Mouse (Mus musculus) frontal cortex, adult 2 months (tissue): ENCODE measurements around the gene Eif3k. TPM values are rescaled to one million over a fixed set of nuclear protein-coding genes. Genes with fewer than 3 reads are reported as not detected.

Source experiments
- DNase-seq, 2 experiments: peaks; one replicate each; pipeline ENCODE4 v3.0.0; 2022; ENCODE audit warnings: low spot score in 1 of 2; ENCODE audit errors: extremely low spot score in 1 of 2
- polyA plus RNA-seq: library from polyadenylated mRNA; depleted of rRNA; stranded (reverse); fragments of >200 nt; gene quantifications from 2 replicates; pipeline ENCODE4 v1.2.3, GENCODE M21; 2012

The Eif3k gene
- polyA plus RNA-seq, 1 experiment, result 311 TPM

DNA sequence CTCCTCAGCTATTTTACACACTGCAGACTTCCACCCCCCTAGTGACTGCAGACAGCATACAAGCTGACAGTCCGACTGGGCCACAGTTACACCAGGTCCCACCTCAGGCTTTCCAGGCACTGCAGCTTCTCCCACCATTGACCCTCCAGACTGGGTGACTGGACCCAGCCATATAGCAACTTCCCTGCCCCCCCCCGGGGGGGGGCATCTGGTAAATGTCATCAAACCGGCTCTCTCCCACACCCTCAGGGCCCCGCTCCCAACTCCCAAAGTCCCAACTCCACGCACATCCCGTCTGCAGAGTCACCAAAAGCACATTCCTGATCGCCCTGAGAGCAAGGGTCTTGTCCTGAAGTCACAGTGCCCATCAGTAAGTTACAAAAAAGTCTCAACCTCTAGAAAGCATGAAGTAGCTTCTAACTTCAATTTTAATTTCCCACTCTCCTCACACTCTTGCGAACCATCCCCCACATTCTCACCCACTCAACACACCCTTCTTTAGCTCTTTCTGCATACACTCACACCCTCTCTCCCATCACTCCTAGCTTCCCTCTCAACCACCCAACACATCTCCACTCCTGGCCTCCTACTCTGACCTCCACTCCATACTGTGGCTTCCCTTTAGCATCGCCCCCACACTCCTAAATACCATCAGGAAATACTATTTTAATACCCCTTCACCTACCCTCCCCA, 21.2 kb downstream of the Eif3k start:
- peak in 1 of 2 experiments; percentile 59 for DNase-seq

DNA sequence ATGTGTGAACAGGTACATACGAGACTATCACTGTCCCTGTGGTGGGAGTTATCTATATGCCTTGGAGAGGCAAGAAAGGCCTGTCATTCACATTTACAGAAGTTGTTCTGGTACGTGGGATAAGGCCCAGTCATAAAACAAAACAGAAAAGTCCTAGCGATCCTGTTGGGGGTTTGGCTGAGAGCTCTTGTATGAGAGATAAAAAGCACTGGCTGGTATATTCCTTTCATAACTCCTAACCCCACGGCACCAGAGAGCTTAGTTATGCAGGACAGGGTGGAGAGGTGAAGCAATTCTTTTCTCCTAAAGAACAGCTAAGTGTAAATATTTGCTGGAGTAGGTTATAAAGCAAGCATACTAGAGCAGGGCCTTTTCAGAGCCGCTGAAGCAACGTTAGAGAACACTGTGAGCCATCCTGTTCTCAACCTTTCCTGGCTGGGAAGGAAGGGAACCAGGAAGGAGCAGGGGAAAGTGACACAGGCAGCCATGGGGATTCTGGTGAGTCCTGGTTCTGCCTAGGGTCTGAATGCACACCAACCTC, 22.1 kb downstream of the Eif3k start:
- no peak for DNase-seq

DNA sequence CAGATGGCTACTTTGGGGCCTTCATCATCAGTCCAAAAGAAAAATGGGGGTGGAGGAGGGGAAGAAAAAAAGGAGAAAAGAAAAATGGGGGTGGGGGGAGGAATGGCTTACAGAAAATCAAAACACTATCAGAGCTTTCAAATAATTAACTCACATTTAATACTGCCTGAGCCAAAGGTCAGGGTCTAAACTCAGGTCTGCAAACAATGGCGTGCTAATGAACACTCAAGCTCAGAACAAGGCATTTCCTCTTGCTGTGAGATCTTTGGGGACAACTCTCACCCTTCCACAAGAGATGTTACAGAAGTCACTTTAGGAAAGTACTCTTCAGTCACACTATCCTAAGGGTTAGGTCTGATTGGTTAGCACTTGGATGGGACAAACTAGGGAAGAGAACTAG, 22.9 kb downstream of the Eif3k start:
- DNase-seq, result no peak

DNA sequence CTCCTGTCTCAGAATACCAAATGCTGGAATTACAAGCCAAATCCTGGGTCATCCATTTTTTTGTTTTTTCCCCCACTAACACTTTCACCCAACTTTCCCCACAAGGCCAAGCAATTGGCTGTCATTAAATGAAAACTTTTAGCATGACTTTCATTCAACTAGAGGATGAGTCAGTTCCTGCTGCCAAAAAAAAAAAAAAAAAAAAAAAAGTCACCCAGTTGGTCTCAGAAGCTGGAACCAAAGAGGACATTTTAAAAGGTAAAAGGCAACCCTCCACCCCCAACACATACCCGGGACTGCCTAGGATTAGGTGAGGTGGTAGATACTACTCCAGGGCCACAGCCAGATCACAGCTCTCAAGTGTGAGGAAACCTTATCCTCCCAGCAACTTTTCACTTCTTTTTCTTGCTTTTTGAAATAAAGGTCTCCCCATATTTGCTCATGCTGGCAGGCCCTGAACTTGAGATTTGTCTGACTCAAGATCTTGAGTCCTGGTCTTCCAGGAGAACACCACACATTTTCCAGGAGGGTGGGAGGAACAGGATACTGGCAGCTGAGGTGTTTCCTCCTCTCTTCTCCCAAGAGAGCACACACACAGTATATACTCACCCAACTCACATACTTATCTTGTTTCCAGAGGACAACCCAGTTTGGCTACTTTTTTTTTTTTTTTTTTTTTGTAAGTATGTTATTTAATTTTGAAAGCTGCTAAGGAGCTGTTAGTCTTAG, 23.5 kb downstream of the Eif3k start:
- DNase-seq, result no peak

DNA sequence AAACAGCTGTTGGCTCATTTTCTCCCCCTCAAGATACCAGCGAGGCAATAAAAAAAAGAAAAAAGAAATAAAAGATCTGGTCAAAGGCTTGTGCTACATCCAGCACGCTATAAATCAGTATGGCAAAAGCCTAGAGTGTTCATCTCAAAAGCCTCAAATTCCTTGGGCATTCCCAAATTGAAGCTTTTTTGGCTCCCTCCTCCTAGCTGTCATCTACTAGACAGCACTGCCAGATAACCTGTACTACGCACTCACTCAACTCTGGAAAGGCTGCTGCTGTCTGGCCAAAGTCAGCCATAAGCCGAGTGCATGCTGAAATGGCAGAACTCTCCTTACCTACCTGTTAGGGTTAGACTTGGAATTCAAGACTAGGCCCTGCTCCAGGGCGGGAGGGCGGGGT, 24.4 kb downstream of the Eif3k start:
- DNase-seq, result no peak

DNA sequence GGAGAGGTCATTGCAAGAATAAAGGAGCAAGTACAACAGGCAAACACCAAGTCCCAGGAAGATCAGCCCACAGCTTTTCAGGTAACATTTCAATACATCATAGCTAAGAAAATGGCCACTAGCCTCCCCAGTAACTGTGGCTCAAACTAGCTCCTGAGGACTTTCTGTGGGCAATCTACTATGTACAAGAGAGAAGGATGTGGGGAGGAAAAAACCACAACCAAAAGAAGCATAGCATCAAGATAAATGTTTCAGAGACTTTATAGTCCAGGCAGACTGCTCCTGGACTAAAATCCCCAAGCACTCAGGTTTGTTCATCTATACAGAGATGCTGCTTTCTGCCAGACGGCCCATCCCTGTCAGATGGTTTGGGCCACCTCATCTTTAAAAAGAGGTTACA, 25.4 kb downstream of the Eif3k start:
- no peak for DNase-seq

DNA sequence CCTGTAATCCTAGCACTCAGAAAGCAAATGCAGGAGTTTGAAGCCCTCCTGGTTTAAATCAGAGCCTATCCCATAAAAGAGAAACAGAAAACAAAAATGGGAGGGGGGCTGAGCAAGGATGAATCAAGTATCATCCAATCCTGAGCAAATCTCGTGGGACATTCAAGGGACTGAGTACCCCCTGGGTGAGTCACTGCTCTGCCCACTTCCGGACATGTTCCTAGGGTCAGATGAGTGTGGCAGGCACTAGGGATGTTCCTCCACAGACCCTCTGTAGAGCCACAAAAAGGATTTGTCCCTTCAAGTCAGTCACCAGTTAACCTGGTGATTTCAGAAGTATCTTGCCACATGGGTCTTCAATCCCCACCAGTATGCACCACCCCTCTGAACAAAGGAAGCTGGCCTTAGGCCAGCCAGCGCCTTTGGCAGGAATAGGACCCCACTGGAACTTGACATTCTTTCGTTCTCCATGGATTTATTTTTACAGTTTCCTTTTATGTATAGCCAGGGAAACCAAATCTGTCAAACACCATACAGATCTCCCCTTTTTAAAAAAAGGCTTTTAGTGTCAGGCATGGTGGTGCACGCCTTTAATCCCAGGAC, 26.3 kb downstream of the Eif3k start:
- DNase-seq, result no peak

DNA sequence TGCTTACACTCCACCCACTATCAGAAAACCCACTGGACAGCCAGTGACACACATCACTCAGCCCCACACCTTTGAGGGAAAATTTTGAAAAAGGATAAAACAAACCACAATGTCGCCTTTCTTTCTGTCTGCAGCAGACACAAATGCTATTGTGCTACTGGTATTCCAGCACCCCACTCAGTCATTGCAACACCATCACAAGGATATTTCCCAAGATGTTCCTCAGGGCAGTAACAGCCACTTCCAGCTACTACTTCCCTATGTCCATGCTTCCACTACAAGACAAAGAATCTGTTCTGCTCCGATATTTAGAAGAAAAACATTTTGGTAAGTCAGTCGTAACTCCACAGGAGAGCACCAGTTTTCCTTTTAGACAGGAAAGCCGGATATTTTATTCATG, 26.9 kb downstream of the Eif3k start:
- DNase-seq, result no peak

DNA sequence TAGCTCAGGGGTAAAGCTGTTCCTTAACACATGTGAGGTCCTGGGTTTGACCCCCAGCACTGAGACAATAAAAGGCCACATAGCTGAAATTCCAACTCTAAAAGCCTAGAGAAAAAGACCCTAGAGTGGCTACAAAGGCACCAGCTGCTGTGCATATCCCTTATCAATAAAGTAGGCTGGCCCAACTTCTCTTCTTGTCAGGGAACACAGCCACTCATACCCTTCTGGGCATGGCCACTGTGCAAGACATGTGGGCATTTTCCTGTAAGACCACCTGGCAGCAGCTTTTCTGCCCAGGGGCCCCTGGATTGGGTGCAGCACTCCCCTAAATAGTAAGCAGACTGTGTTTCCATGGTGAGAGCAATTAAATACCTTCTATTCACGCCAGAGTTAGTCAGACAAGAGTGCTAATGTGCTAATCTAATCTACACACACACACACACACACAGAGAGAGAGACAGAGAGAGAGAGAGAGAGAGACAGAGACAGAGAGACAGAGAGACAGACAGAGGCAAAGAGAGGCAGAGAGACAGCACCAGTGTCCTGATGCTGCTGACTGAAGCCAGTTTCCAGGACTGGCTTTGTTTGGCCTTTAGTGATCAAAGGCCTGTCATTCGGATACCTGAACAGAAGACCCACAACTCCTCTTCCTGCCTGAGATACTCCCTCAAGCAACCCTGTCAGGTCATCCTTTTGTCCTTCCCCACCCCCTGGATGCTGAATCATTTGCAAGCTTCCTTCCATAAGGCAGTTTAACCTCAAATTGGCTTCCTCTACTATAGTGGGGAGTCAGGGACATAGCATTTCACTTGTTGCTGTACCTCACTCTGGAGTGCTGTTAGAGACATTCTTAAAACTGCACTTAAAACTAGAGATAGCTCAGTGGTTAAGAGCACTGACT, 27.9 kb downstream of the Eif3k start:
- no peak for DNase-seq

DNA sequence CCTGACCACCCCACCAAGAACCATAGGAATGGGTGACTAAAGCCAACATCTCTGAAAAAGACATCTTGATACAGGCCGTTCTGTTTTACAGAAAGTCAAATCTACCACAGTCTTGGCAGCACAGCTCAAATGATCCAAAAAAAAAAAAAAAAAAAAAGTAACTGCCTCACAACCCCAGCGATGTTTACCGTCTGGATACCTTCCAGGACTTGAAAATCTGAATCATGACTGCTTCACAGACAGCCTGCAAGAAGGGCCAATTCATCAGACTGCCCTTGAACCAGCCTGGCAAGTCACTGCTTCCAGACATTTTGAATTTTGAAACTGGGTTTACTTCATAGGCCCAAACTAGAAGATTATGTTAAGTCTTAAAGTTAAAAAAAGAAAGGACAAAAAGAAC, 28.9 kb downstream of the Eif3k start:
- DNase-seq, result peak in 1 of 2 experiments; percentile 58

DNA sequence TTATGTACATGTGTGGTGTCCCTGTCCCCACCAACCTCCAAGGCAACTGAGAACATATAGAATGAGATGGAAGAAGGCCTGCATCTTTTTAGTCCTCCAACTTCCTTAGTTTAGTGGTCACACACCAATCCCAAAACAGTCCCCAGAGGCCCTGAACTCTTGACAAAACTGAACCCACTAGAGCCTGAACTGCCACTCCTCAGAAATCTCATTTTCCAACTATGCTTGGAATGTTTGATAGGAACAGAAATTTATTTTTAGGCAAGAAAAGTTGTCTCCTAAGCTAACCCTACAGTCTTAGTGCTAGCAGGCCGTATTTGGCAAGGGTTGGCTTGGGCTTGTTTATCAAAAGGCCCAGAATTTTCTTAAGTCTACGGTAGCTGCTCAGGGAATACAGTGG, 29.9 kb downstream of the Eif3k start:
- no peak for DNase-seq

DNA sequence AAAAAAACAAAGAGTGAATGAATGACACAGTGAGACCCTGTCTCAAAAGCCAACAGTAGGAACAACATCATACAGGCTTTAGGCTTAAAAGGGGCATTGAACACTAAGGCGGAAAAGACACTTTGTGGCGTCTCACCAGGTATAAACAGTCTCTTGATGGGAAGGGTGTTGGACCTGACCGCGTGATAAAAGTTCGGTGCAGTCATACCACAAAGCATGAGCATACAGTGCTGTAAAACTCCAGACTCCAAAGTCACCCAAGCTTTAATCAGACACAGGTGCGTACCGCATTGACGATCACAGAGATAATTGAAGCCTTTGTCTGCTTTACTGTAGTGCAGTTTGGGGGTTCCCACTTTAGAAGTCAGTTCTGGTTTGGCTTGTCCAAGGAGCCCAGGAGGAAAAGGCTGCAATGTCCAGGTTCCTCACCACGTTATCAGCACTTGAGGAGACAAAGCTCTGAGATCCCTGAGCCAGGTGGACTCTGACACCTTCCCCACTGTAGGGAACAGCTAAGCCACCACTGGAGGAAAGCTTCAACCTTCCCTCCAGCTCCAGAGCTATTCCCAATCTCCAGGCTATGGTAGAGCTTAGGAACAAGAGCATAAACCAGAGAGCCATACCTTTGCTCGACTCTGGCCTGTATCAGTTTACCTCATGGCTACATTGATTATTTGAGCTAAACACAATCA, 31.2 kb downstream of the Eif3k start:
- DNase-seq, result no peak

DNA sequence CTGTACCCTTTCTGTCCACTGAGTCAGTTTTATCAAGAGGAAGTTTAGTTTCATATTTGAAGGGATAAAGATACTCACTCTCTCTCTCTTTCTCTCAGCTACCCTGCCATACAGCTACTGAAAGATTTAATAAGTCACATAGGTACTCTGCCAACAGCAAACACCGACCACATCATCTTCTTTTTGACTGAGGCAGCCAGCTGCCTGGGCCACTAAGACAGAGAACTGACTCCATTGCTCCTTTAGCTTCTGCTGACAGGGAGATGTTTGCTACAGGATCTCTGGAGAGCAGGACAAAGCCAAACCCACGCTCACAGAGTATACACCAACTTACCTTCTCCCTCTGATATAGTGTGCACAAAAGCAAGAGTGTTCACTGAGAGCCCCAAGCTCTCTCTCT, 32.4 kb downstream of the Eif3k start:
- no peak for DNase-seq

DNA sequence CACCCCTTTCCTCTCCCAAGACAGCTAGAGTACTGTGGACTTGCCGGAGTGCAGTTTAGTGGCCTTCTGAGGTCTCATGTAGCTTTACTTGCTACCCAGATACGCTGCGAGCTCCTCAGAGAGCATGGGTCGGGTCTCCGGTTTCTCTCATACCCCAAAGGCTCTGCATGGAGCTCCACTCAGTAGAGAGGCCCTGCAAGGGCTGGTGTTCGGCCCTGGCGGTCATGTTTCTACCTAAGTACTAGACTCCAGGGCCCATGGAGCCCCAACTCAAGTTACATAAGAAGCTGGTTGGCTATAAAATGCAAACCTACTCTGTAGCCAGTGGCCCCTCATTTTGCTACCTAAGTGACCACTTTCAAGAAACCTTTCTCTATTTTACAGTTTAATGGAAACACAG, 32.9 kb downstream of the Eif3k start:
- DNase-seq, result no peak

DNA sequence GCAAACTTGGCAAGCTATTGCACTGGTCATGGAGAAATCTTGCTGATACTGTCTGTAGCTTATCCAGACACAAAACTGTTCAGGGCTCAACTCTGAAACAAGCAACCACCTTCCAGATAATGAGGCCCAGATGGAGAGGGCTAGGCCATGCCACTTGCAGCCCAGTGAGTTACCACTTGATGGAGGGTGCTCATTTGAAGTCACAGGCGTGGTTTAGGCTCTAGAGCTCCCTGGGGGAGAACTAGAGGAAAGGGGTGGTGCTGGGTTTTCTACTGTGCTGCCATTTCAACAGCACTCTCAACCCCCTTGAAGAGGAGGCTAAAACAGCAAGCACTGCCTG, 35.4 kb downstream of the Eif3k start:
- DNase-seq, result no peak

DNA sequence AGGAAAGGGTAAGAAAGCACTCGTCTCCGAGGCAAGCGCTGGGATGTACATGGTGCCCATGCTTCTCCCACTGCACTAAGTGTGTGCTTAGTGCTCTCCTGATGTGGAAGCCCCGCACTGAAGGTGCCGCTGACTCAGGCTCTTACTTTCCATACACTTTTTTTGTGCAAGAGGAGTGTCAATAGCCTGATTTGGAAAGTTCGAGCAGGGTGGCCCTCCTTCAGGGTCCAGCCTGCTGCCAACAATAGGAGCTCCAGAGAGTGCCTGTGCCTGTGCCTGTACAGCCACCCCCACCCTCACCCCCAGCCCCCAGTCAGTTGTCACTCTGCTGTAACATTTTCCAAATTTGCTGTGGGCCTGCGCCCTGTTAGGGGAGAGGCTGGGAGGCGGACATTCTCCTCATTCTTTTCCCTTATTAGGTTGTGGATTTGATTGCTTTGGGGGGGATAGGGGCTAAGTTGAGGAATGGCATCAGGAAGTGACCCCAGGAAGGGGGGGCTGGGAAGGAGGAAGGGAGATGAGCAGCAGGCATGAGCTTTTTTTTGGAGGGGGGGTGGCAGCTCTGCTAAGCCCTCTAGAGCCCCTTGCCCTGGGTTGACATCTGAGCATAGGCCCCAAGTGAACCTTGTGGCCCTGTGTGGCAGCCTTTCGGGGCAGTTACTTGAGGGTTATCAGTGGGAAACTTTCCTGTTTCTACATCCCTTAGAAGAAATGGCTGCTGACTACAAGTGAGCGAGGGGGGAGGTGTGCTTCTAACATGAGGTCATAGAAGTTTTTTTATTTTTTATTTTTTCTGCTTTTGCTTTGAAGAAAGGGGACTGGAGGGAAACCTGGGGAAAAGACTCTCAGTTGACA, 36.0 kb downstream of the Eif3k start:
- no peak for DNase-seq

DNA sequence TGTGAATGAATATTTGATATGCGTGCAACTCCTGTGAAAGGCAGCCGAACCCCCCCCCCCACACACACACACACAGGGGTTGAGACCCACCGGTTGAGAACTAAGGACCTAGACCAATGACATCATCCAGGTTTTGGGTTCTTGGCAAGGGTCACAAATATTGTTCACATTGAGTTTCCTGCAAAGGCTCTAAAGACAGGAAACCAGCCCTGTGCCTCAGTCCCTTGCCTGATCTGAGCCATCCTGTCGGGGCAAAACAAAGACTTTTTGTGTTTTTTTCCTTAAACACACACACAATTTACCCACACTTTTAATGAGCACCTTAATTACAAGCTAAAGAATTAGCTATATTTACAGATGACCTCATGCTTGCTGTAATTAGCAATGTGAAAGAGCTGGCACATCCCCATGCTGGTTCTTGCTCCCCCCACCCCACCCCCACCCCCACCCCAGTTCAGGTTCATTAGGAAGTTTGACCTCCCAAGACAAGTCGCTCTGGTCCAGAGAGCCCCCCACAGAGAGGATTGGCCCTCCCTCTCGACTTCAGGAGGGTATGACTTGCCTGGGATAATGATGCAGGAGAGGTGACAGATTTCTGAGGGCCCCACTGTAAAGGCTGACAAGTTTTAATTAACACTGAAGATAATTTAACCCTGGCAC, 36.8 kb downstream of the Eif3k start:
- no peak for DNase-seq

DNA sequence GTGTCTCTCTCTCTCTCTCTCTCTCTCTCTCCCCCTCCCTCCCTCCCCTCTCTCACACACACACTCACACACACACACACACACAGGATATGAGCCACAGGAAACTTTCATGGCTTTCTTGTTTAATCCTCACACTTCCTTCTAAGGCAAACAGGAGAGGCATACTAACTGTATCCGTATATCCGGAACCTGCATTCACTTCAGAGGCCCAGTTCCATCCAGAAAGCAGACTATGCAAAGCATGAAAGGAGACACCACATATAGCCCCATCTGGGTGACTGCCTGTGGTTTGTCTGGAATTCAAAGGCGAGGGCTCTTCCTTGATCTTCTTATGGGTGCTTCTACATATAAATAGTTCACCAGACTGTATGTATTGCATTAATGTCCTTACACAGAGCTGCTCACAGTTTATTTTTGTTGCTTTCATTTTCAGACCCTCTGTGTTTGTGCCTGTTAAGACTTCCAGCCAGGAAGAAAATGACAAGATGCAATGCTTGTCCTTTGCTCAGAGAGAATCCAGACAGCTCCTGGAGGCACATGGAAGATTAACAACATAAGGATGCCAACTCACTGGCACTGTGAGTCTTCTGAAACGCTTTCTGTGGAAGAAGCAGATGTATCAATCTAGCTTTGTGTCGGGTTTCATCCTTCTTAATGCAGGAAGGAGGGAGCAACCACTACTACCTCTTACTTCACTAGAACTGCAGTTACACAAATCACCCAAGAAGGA, 38.0 kb downstream of the Eif3k start:
- DNase-seq, result no peak
